Mouse (Mus musculus): ENCODE data around the gene E330021D16Rik.

DNA sequence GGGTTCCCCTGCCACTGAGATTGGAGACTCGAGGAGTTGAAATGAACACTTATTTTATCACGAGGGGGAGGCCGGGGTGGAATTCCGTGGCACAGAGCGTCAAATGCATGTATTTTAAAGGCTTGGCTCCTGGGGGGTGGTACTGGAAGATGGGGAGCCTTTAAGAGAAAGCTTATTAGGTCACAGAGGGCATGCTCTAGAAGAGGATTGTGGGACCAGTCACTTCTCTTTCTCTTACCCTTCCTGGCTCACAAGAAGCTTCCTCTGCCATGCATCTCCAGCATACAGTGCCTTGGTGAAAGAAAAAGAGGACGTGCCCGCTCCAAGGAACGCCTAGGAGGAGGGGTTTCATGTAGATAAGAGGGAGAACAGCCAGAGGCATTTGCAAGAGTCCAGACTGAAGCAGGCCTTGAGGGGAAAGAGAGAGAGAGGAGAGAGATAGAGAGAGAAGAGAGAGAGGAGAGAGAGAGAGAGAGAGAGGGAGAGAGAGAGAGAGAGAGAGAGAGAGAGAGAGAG, 3.0 kb upstream of the E330021D16Rik start:
- TF ChIP-seq CTCF (IDR thresholded peaks at IDR 0.05; ENCODE audit: control insufficient read depth, insufficient read depth, insufficient replicate concordance, low read depth, low read length) (no peak), POLR2A (IDR thresholded peaks at IDR 0.05; ENCODE audit: control insufficient read depth, low read depth, low read length) (no peak)

Data from testis, adult 2 months (tissue).